Mouse (Mus musculus) limb, embryonic 14.5 days (tissue): ENCODE results near the gene Tsc22d1. TPM values are rescaled to one million over a fixed set of nuclear protein-coding genes. Genes with fewer than 3 reads are reported as not detected.
A peak's percentile ranks its signal among the peaks of the same experiment; 100 is the strongest.

ENCODE experiments used
- ATAC-seq: fragments of 200-750 bp; cut with Nextera tagmentation; 2 replicates; pipeline ENCODE4 v1.8.0; 2017; ENCODE audit warnings: low read depth, moderate number of reproducible peaks, moderate TSS enrichment; ENCODE audit not compliant: low FRiP score
- DNase-seq: peaks from one replicate; pipeline ENCODE4 v3.0.0-alpha.2; 2015; ENCODE audit warnings: low spot score
- H3K27ac ChIP-seq: fragments of 300-500 bp; sonication (generic); replicated peaks from 2 replicates; pipeline ENCODE4 v1.5.1; 2014; ENCODE audit warnings: low read depth, mild to moderate bottlenecking, low read length, moderate library complexity, mixed read lengths
- H3K27me3 ChIP-seq: fragments of 300-500 bp; sonication (generic); 2 replicates; pipeline ENCODE4 v1.6.1; 2014; ENCODE audit warnings: low read length, mixed read lengths; ENCODE audit not compliant: control insufficient read depth, insufficient read depth
- H3K36me3 ChIP-seq: fragments of 300-500 bp; sonication (generic); 2 replicates; pipeline ENCODE4 v1.6.1; 2014; ENCODE audit warnings: mild to moderate bottlenecking, low read length, moderate library complexity, mixed read lengths; ENCODE audit not compliant: control insufficient read depth, insufficient read depth
- H3K4me1 ChIP-seq: fragments of 300-500 bp; sonication (generic); 2 replicates; pipeline ENCODE4 v1.6.1; 2014; ENCODE audit warnings: antibody characterized with exemption, low read length, mixed read lengths; ENCODE audit not compliant: control insufficient read depth, insufficient read depth
- H3K4me2 ChIP-seq: fragments of 300-500 bp; sonication (generic); replicated peaks from 2 replicates; pipeline ENCODE4 v1.6.1; 2014; ENCODE audit warnings: low read depth, mild to moderate bottlenecking, low read length, moderate library complexity; ENCODE audit not compliant: severe bottlenecking
- H3K4me3 ChIP-seq: fragments of 300-500 bp; sonication (generic); replicated peaks from 2 replicates; pipeline ENCODE4 v1.5.1; 2014; ENCODE audit warnings: low read length
- H3K9ac ChIP-seq: fragments of 300-500 bp; sonication (generic); 2 replicates; pipeline ENCODE4 v1.6.1; 2014; ENCODE audit warnings: mild to moderate bottlenecking, low read depth, low read length, moderate library complexity; ENCODE audit not compliant: severe bottlenecking
- H3K9me3 ChIP-seq: fragments of 300-500 bp; sonication (generic); 2 replicates; pipeline ENCODE4 v1.6.1; 2016; ENCODE audit warnings: low read length; ENCODE audit not compliant: control insufficient read depth
- POLR2A ChIP-seq: fragments of 200-500 bp; IDR thresholded peaks from 2 replicates; pipeline ENCODE4 v1.8.0; 2012; ENCODE audit warnings: inconsistent platforms, mild to moderate bottlenecking, moderate library complexity, borderline replicate concordance; ENCODE audit not compliant: insufficient read depth, insufficient read length; ENCODE audit errors: extremely low read depth
- WGBS: fragments of 180-500 bp; shearing (Covaris S2); extraction: QIAGEN DNeasy Blood & Tissue Kit; methylation state at CpG from one replicate; pipeline ENCODE4 v1.1.7; 2014; 5-methylcytosine and 5-hydroxymethylcytosine counted together
- polyA plus RNA-seq, 2 experiments: library from polyadenylated mRNA; depleted of rRNA in 1 of 2; stranded (reverse) in 1 of 2; unstranded in 1 of 2; fragments of >200 nt; fragmentation: Nextera tagmentation in 1 of 2; extraction: Ambion mirVana in 1 of 2; gene quantifications; 2 replicates each; pipeline versions ENCODE4 v1.2.1 to v1.2.3; 2012 to 2014

The Tsc22d1 gene
- polyA plus RNA-seq, 2 experiments, result 506 to 686 TPM

DNA sequence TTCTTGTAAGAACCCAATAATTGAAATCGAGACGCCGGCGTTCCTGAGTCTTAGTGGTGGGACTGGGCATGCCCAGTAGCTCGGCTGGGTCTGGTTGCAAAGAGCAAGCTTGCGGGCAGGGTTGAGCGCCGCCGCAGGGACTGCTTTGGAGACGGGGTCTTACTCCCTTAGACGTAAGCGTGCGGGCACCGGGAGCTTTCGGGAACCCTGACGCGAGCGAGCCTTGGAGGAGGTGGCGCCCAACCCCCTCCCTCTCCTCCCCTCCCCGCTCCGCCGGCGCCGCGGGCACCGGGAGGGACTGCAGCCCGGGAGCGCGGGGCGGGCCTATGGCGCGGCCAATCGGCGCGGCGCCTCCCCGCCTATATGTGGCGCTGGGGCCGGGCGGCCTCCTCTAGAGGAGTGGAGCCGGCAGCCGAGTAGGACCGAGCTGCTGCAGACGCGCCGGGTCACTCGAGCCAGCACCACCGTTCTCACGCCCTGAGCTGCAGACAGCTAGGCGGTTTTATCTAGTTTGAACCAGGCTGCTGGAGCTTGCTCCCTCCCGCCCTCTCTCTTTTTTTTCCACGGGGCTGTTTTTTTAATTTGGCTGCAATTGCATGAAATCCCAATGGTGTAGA lies 89.5 kb downstream of the Tsc22d1 start:
- Histone ChIP-seq H3K9ac (peak overlapping the region; percentile 97), H3K27ac (peak overlapping the region; percentile 99), H3K4me2 (peak overlapping the region; percentile 88), H3K4me1 (peaks cover 21% of the 10 kb centered on the region), H3K4me3 (peak overlapping the region; percentile 70), H3K9me3 (no peaks in the 10 kb centered on the region), H3K27me3 (no peaks in the 10 kb centered on the region), H3K36me3 (peaks cover 16% of the 10 kb centered on the region)
- peak; percentile 94 for DNase-seq
- peak; percentile 93 for ATAC-seq
- WGBS, result under 1% methylated on average over 37 of the region's 52 CpGs
- peak; percentile 100 for TF ChIP-seq POLR2A

DNA sequence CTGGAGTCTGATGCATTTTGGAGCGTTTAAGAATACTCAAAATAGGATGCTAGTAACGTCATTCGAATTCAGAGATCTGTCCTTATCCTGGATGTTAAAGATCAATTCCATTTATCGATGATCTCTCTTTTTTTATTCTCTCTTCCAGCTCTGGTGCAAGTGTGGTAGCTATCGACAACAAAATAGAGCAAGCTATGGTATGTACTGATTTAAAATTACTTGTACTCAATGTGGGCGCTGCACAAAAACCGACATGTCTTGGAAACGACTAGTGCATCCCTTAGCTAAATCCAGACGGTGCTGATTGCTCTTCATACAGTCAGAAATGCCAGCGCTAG lies 90.3 kb downstream of the Tsc22d1 start:
- H3K36me3 ChIP-seq, result peaks cover 16% of the 10 kb centered on the region
- WGBS, result 2% methylated on average over 10 of the region's 10 CpGs
- no peak for TF ChIP-seq POLR2A

DNA sequence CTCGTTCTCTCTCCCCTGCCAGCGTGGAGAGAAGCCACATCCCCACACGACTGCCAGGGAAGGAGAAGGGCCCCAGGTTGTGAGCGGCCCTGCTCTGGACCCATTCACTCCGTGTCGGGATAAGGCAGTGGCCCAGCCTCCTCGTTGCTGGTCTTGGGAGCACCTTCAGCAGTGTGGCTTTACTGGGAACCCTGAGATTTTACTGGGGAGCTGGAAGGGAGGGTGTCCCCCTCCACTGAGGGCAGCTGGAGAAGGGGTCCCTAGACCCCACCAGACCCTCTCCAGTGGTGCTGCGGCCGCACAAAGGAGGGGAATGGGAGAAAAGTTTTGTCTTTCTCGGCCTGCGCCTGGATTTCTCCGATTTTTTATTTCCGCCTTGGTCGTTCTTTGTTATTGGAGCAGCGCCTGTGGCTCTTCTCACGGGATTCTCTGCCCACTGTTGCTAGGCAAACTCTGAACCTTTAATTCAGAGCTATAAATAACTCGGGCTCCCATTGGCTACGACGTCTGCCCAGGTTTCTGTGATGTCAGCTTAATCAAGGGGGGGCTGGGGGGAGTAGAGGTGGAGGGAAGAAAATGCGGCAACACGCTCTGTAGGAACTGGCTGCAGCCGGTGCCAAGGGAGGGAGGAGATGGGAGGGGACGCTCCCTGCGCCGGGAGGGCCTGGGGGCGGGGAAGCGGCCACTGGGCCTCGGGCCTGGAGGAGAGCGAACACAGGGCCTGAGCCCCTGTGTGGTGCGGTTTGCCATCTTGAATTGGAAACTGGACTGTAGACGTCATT lies 90.9 kb downstream of the Tsc22d1 start:
- no peaks in the 10 kb centered on the region for H3K9me3 ChIP-seq
- 0% methylated on average over 30 of the region's 31 CpGs for WGBS
- ATAC-seq, result peak; percentile 74
- peak overlapping the region; percentile 99 for H3K27ac ChIP-seq
- TF ChIP-seq POLR2A, result peak; percentile 73; the same call in 1 of the 2 replicates
- peak overlapping the region; percentile 88 for H3K4me2 ChIP-seq
- peak overlapping the region; percentile 97 for H3K9ac ChIP-seq
- peak overlapping the region; percentile 70 for H3K4me3 ChIP-seq
- no peaks in the 10 kb centered on the region for H3K27me3 ChIP-seq
- peaks cover 17% of the 10 kb centered on the region for H3K4me1 ChIP-seq
- DNase-seq, result peak; percentile 96
- H3K36me3 ChIP-seq, result peaks cover 16% of the 10 kb centered on the region

More for the DNA sequence above, 90.3 kb downstream of the Tsc22d1 start:
- no peak for DNase-seq
- H3K27me3 ChIP-seq, result no peaks in the 10 kb centered on the region
- H3K4me1 ChIP-seq, result peaks cover 19% of the 10 kb centered on the region
- no peak for ATAC-seq
- peak overlapping the region; percentile 99 for H3K27ac ChIP-seq
- no peaks in the 10 kb centered on the region for H3K9me3 ChIP-seq
- H3K4me3 ChIP-seq, result peak overlapping the region; percentile 70
- peak overlapping the region; percentile 97 for H3K9ac ChIP-seq
- H3K4me2 ChIP-seq, result peak overlapping the region; percentile 88

DNA sequence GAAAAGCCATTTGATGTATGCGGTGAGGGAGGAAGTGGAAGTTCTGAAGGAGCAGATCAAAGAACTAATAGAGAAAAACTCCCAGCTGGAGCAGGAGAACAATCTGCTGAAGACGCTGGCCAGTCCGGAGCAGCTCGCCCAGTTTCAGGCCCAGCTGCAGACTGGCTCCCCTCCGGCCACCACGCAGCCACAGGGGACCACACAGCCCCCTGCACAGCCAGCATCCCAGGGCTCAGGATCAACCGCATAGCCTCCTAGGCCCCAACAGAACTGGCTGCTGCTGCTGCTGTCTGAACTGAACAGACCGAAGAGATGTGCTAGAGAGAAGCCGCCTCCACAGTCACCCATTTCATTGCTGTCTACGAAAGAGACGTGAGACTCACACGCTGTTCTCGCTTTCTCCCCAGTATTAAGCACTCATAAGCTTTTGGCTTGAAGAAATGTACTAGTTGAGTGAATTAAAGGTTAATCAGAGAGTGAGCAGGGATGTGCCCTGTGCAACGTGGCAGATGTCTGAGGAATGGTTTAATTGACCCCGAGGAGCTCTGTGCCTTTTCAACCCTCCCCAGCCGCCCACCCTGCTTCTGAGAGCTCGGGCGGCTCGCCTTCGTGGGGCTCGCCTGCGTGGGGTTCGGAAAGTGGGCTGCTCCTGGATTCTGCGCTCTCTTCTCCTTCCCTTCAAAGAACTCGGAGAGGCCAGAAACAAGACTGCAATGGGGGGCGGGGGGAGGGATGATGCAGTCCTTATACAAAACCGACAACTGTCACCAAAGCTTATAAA lies 91.9 kb downstream of the Tsc22d1 start:
- H3K9me3 ChIP-seq, result no peaks in the 10 kb centered on the region
- H3K27me3 ChIP-seq, result no peaks in the 10 kb centered on the region
- peak overlapping the region; percentile 97 for H3K9ac ChIP-seq
- no peak for TF ChIP-seq POLR2A
- H3K4me1 ChIP-seq, result peaks cover 17% of the 10 kb centered on the region
- peaks cover 16% of the 10 kb centered on the region for H3K36me3 ChIP-seq
- WGBS, result 45% methylated on average over 27 of the region's 27 CpGs
- peak overlapping the region; percentile 99 for H3K27ac ChIP-seq
- H3K4me3 ChIP-seq, result peak overlapping the region; percentile 70
- peak overlapping the region; percentile 88 for H3K4me2 ChIP-seq
- DNase-seq (no peak), ATAC-seq (no peak)

DNA sequence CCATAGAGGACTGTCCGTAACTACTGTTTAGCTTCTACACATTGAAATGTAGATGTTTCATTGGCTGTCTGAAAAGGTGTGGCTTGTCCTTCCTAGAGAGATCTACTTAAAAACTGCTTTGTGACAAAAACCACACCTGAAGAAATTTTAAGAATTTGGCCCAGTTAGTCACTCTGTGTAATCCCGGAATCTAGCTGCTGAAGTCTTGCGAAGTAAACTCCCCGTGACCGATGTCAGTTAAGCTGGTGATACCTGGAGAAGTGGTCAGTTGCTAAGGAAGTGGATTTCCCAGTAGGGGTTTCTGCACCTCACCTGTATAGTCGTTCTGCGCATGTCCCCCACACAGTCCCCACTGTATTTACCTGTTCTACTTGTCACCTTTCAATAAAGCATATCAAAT lies 92.6 kb downstream of the Tsc22d1 start:
- Histone ChIP-seq H3K9ac (0 out of 2 replicates have a peak overlapping the region, but pooled peaks have one; percentile 8), H3K27ac (no peak overlapping the region), H3K27me3 (no peaks in the 10 kb centered on the region), H3K36me3 (peaks cover 16% of the 10 kb centered on the region), H3K4me2 (peak overlapping the region; percentile 88), H3K4me3 (peak overlapping the region; percentile 70), H3K9me3 (no peaks in the 10 kb centered on the region), H3K4me1 (peaks cover 17% of the 10 kb centered on the region)
- no peak for TF ChIP-seq POLR2A
- DNase-seq (no peak), ATAC-seq (no peak)
- WGBS, result 91% methylated on average over 7 of the region's 7 CpGs
